Mouse (Mus musculus) cerebellum, adult 2 months (tissue): Measurements from ENCODE around the gene Stat4. TPM values are rescaled to one million over a fixed set of nuclear protein-coding genes. Genes with fewer than 3 reads are reported as not detected.

ENCODE experiments used
- DNase-seq, 2 experiments: peaks; one replicate each; pipeline ENCODE4 v3.0.0; 2021
- H3K27ac ChIP-seq: fragments of 200-500 bp; 2 replicates; pipeline ENCODE4 v1.5.1; 2012; ENCODE audit warnings: low read length, control low read depth, inconsistent platforms; ENCODE audit not compliant: insufficient read depth
- H3K27me3 ChIP-seq: fragments of 200-500 bp; 2 replicates; pipeline ENCODE4 v1.6.1; 2012; ENCODE audit warnings: inconsistent platforms, mild to moderate bottlenecking, low read length, moderate library complexity; ENCODE audit not compliant: control insufficient read depth, insufficient read depth
- H3K4me1 ChIP-seq: fragments of 200-500 bp; 2 replicates; pipeline ENCODE4 v1.6.1; 2011; ENCODE audit warnings: low read length; ENCODE audit not compliant: control insufficient read depth, insufficient read depth
- H3K4me3 ChIP-seq: fragments of 200-500 bp; replicated peaks from 2 replicates; pipeline ENCODE3; 2011; ENCODE audit warnings: mild to moderate bottlenecking, low read depth, low read length, control low read depth; ENCODE audit not compliant: insufficient read depth
- CTCF ChIP-seq: fragments of 200-500 bp; IDR thresholded peaks from 2 replicates; pipeline ENCODE4 v1.5.1; 2011; ENCODE audit warnings: low read depth, mild to moderate bottlenecking, control low read depth, low read length, moderate library complexity, borderline replicate concordance; ENCODE audit not compliant: insufficient read depth
- POLR2A ChIP-seq: fragments of 200-500 bp; IDR thresholded peaks from 2 replicates; pipeline ENCODE4 v1.6.1; 2011; ENCODE audit warnings: low read length, control low read depth, borderline replicate concordance; ENCODE audit not compliant: insufficient read depth
- WGBS: fragments of 180-500 bp; shearing (Covaris S2); methylation state at CpG from one replicate; pipeline ENCODE4 v1.1.7; 2018; 5-methylcytosine and 5-hydroxymethylcytosine counted together
- polyA plus RNA-seq: library from polyadenylated mRNA; depleted of rRNA; stranded (reverse); fragments of >200 nt; gene quantifications from 2 replicates; pipeline ENCODE4 v1.2.3, GENCODE M21; 2012

Gene Stat4
- polyA plus RNA-seq, 1 experiment: 0.03 TPM

GRCm38 (mm10) chr1:52008947-52009346 is 22.0 kb downstream of the Stat4 start:
- H3K27me3 ChIP-seq: no peaks in the 10 kb centered on the region; the same call in 1 of the 2 replicates
- H3K4me1 ChIP-seq: no peaks in the 10 kb centered on the region
- H3K4me3 ChIP-seq: no peak overlapping the region
- DNase-seq: no peak
- TF ChIP-seq POLR2A (no peak), CTCF (no peak)
- WGBS: 8% methylated on average over 12 of the region's 12 CpGs
- H3K27ac ChIP-seq: no peak overlapping the region

GRCm38 (mm10) chr1:52010741-52011140 is 23.8 kb downstream of the Stat4 start:
- Histone ChIP-seq H3K4me3 (no peak overlapping the region), H3K27ac (no peak overlapping the region), H3K4me1 (no peaks in the 10 kb centered on the region), H3K27me3 (no peaks in the 10 kb centered on the region; the same call in 1 of the 2 replicates)
- no peak for DNase-seq
- TF ChIP-seq CTCF (no peak), POLR2A (no peak)
- 87% methylated on average over 5 of the region's 5 CpGs for WGBS

- Histone ChIP-seq H3K4me3 (no peak overlapping the region), H3K4me1 (no peaks in the 10 kb centered on the region)
- 66% methylated on average over 3 of the region's 3 CpGs for WGBS
Observed at GRCm38 (mm10) chr1:52011227-52011626, 24.3 kb downstream of the Stat4 start.

GRCm38 (mm10) chr1:52012231-52012630 is 25.3 kb downstream of the Stat4 start:
- DNase-seq: no peak
- Histone ChIP-seq H3K27me3 (no peaks in the 10 kb centered on the region; the same call in 1 of the 2 replicates), H3K4me3 (no peak overlapping the region), H3K4me1 (no peaks in the 10 kb centered on the region), H3K27ac (no peak overlapping the region)
- TF ChIP-seq POLR2A (no peak), CTCF (no peak)

More at GRCm38 (mm10) chr1:52011227-52011626, 24.3 kb downstream of the Stat4 start:
- no peak overlapping the region for H3K27ac ChIP-seq
- no peaks in the 10 kb centered on the region; the same call in 1 of the 2 replicates for H3K27me3 ChIP-seq
- DNase-seq: no peak
- TF ChIP-seq CTCF (no peak), POLR2A (no peak)

- no peaks in the 10 kb centered on the region; the same call in 1 of the 2 replicates for H3K27me3 ChIP-seq
- 80% methylated on average over 7 of the region's 7 CpGs for WGBS
- TF ChIP-seq POLR2A: no peak
- no peak for TF ChIP-seq CTCF
Observed at GRCm38 (mm10) chr1:52012757-52013156, 25.8 kb downstream of the Stat4 start.

GRCm38 (mm10) chr1:52019621-52020020 is 32.7 kb downstream of the Stat4 start:
- TF ChIP-seq CTCF: no peak
- no peak for TF ChIP-seq POLR2A
- Histone ChIP-seq H3K27ac (no peak overlapping the region), H3K4me3 (no peak overlapping the region), H3K27me3 (no peaks in the 10 kb centered on the region), H3K4me1 (no peaks in the 10 kb centered on the region)
- 82% methylated on average over 4 of the region's 4 CpGs for WGBS
- DNase-seq: no peak

More at GRCm38 (mm10) chr1:52012757-52013156, 25.8 kb downstream of the Stat4 start:
- no peak for DNase-seq
- no peaks in the 10 kb centered on the region for H3K4me1 ChIP-seq
- H3K27ac ChIP-seq: no peak overlapping the region
- no peak overlapping the region for H3K4me3 ChIP-seq

GRCm38 (mm10) chr1:52021936-52022725 is 35.2 kb downstream of the Stat4 start:
- no peak for DNase-seq
- Histone ChIP-seq H3K4me3 (no peak overlapping the region), H3K4me1 (no peaks in the 10 kb centered on the region), H3K27me3 (no peaks in the 10 kb centered on the region), H3K27ac (no peak overlapping the region)
- 87% methylated on average over 4 of the region's 4 CpGs for WGBS
- TF ChIP-seq POLR2A: no peak
- no peak for TF ChIP-seq CTCF

GRCm38 (mm10) chr1:52028686-52029085 is 41.7 kb downstream of the Stat4 start:
- no peak for DNase-seq
- no peaks in the 10 kb centered on the region for H3K4me1 ChIP-seq
- H3K27ac ChIP-seq: no peak overlapping the region
- H3K4me3 ChIP-seq: no peak overlapping the region
- no peaks in the 10 kb centered on the region for H3K27me3 ChIP-seq
- WGBS: 94% methylated on average over 5 of the region's 5 CpGs
- TF ChIP-seq CTCF (no peak), POLR2A (no peak)
